Mouse (Mus musculus) heart, adult 10 weeks (tissue): ENCODE results near the gene Vmn1r84. TPM values are rescaled to one million over a fixed set of nuclear protein-coding genes. Genes with fewer than 3 reads are reported as not detected.

Source experiments
- polyA plus RNA-seq: library from polyadenylated mRNA; stranded (reverse); fragments of 350-450 nt; fragmentation: Illumina TruSeq; extraction: RNeasy Lipid Tissue Mini Kit (QIAGEN cat#74804); gene quantifications from one replicate; pipeline ENCODE4 v1.2.3, GENCODE M21; 2014; ENCODE audit warnings: low read depth, low replicate concordance

The Vmn1r84 gene
- not detected for polyA plus RNA-seq

GRCm38 (mm10) chr7:12369173-12369572 lies at the start of gene Vmn1r84:
TSS of gene Vmn1r84 (minus strand) at chr7:12369273.

DNA sequence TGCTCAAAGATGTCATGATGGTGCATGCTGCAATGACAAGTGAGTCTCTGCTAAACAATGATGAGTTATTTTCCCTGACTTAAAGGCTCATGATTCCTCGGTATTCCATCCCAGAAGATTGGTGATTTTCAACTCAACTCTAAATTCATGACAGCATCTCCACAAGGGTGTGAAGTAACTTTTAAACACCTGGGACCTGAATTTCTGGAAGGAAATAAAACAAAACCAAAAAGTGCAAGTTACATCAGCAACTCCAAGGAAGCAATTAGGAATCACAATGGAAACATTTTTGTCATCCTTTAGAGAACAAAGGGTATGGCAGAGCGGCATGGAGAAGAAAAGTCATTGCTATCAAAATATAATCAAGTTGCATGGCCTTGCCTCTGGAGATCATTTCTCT lies 39.7 kb downstream of the Vmn1r84 start, which contains the start of gene Vmn1r83:
TSS of gene Vmn1r83 (minus strand) at position 101 of the 400 bp plus-strand sequence.

Other genes with a start within 250 kb of the Vmn1r84 start
- gene Vmn1r78, start 219.0 kb downstream of the Vmn1r84 start, polyA plus RNA-seq, result not detected
- not detected for gene Vmn1r79, start 198.0 kb downstream of the Vmn1r84 start, polyA plus RNA-seq
- not detected for gene Vmn1r80, start 180.0 kb downstream of the Vmn1r84 start, polyA plus RNA-seq
- not detected for gene Vmn1r81, start 101.0 kb downstream of the Vmn1r84 start, polyA plus RNA-seq
- gene Vmn1r82, start 68.8 kb downstream of the Vmn1r84 start, polyA plus RNA-seq, result not detected
- not detected for gene Vmn1r83, start 39.8 kb downstream of the Vmn1r84 start, polyA plus RNA-seq
- 1.5 TPM for gene Zfp551, start 53.5 kb upstream of the Vmn1r84 start, polyA plus RNA-seq
- gene Zfp606, start 109.0 kb upstream of the Vmn1r84 start, polyA plus RNA-seq, result 10.0 TPM
- gene 2900092C05Rik, start 143.2 kb upstream of the Vmn1r84 start, polyA plus RNA-seq, result not detected
- not detected for gene Vmn2r53, start 239.5 kb upstream of the Vmn1r84 start, polyA plus RNA-seq